Mouse (Mus musculus): ENCODE measurements around the gene Crtc1. TPM values are rescaled to one million over a fixed set of nuclear protein-coding genes. Genes with fewer than 3 reads are reported as not detected.
A peak's percentile ranks its signal among the peaks of the same experiment; 100 is the strongest.

The Crtc1 gene
- polyA plus RNA-seq, 1 experiment, result 7.7 TPM

DNA sequence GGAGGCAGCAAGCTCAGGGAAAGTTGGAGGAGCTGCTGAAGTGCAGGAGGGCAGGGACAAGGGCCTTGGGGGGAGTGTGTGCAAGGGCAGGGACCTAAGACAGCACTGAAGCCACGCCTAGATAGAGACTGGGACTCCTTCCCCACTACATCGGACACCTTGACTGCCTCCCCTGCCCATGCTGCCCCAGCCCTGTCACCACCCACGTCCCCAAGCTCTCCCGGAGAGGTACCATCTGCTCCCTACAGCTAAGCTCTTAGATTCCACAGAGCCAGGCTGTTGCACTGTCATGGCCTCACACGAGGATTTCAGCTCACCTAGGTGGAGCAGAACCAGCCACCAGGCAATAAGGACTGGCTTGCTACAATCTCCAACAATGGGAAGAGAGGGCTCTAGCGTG lies 22.4 kb downstream of the Crtc1 start:
- TF ChIP-seq POLR2A (IDR thresholded peaks at IDR 0.05; ENCODE audit: insufficient read depth, low read length) (no peak), CTCF (IDR thresholded peaks at IDR 0.05; ENCODE audit: low read depth, low read length) (no peak), EP300 (IDR thresholded peaks at IDR 0.05; ENCODE audit: insufficient read depth, low read depth, low read length) (no peak)
- H3K4me1 ChIP-seq (ENCODE audit: control insufficient read depth, insufficient read depth, low read length), result no peaks in the 10 kb centered on the region
- no peak overlapping the region for H3K9ac ChIP-seq (ENCODE audit: low read depth, poor library complexity, severe bottlenecking)
- no peak overlapping the region for H3K27ac ChIP-seq (ENCODE audit: insufficient read depth, low read length)
- no peaks in the 10 kb centered on the region for H3K27me3 ChIP-seq (ENCODE audit: control insufficient read depth, insufficient read depth, low read length, poor library complexity, severe bottlenecking)
- H3K36me3 ChIP-seq (ENCODE audit: control insufficient read depth, insufficient read depth, low read length, poor library complexity, severe bottlenecking), result no peaks in the 10 kb centered on the region
- H3K9me3 ChIP-seq (replicated peaks; ENCODE audit: control insufficient read depth, insufficient read depth, low read length, poor library complexity, severe bottlenecking), result no peaks in the 10 kb centered on the region
- H3K4me3 ChIP-seq (ENCODE audit: low read depth, low read length), result no peak overlapping the region

DNA sequence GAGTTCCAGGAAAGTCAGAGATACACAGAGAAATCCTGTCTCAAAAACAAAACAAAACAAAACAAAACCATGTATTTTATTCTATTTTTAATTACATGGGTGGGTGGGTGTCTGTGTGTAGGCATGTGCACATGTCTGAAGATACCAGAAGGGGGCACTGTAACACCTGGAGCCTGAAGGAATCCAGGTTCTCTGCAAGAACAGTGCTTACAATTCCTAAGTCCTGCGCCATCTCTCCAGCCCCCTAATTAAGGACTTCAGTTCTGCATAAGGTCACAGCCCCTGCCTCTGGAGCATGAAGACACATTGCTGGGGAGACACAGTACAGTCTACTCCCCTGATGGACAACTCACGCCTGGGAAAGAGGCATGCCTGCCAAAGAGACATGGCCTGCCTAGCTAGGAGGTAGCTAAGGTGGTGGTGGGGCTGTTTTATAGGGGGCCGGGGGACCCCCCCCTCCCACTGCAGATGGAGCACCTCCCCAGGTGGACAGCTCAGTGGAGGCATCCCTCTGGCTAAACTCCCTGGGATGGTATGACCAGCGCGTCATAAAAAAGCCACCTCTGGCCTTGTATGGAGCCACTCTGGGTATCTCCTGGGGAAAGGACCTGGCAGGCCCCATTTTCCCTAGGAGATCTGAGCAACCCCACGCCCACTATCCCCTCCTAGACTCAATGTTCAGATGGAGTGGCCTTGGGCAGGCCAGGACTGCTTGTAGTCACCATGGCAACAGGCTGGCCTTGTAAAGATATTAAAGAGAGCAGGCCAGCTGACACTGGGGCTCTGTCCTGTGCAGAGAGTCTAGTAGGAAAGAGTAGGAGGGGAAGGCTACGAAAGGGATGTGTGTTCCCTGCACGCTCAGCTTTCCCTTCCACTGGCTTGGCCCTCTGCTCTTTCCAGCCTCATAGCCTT lies 23.6 kb downstream of the Crtc1 start:
- H3K27ac ChIP-seq (ENCODE audit: insufficient read depth, low read length), result no peak overlapping the region
- H3K9me3 ChIP-seq (replicated peaks; ENCODE audit: control insufficient read depth, insufficient read depth, low read length, poor library complexity, severe bottlenecking), result no peaks in the 10 kb centered on the region
- no peaks in the 10 kb centered on the region for H3K27me3 ChIP-seq (ENCODE audit: control insufficient read depth, insufficient read depth, low read length, poor library complexity, severe bottlenecking)
- H3K36me3 ChIP-seq (ENCODE audit: control insufficient read depth, insufficient read depth, low read length, poor library complexity, severe bottlenecking), result no peaks in the 10 kb centered on the region
- H3K4me1 ChIP-seq (ENCODE audit: control insufficient read depth, insufficient read depth, low read length), result no peaks in the 10 kb centered on the region
- peak; percentile 59 for TF ChIP-seq CTCF (IDR thresholded peaks at IDR 0.05; ENCODE audit: low read depth, low read length)
- no peak for TF ChIP-seq EP300 (IDR thresholded peaks at IDR 0.05; ENCODE audit: insufficient read depth, low read depth, low read length)
- no peak overlapping the region for H3K9ac ChIP-seq (ENCODE audit: low read depth, poor library complexity, severe bottlenecking)
- H3K4me3 ChIP-seq (ENCODE audit: low read depth, low read length), result no peak overlapping the region

- Histone ChIP-seq H3K36me3 (ENCODE audit: control insufficient read depth, insufficient read depth, low read length, poor library complexity, severe bottlenecking) (no peaks in the 10 kb centered on the region), H3K4me1 (ENCODE audit: control insufficient read depth, insufficient read depth, low read length) (no peaks in the 10 kb centered on the region), H3K27ac (ENCODE audit: insufficient read depth, low read length) (no peak overlapping the region), H3K9me3 (replicated peaks; ENCODE audit: control insufficient read depth, insufficient read depth, low read length, poor library complexity, severe bottlenecking) (no peaks in the 10 kb centered on the region), H3K4me3 (ENCODE audit: low read depth, low read length) (no peak overlapping the region), H3K9ac (ENCODE audit: low read depth, poor library complexity, severe bottlenecking) (no peak overlapping the region), H3K27me3 (ENCODE audit: control insufficient read depth, insufficient read depth, low read length, poor library complexity, severe bottlenecking) (no peaks in the 10 kb centered on the region)
- no peak for TF ChIP-seq CTCF (IDR thresholded peaks at IDR 0.05; ENCODE audit: low read depth, low read length)
- no peak for TF ChIP-seq POLR2A (IDR thresholded peaks at IDR 0.05; ENCODE audit: insufficient read depth, low read length)
- TF ChIP-seq EP300 (IDR thresholded peaks at IDR 0.05; ENCODE audit: insufficient read depth, low read depth, low read length), result no peak
Observed at GRCm38 (mm10) chr8:70414310-70414946, 25.0 kb downstream of the Crtc1 start.

GRCm38 (mm10) chr8:70410281-70410680 lies 29.1 kb downstream of the Crtc1 start:
- Histone ChIP-seq H3K4me3 (ENCODE audit: low read depth, low read length) (no peak overlapping the region), H3K27me3 (ENCODE audit: control insufficient read depth, insufficient read depth, low read length, poor library complexity, severe bottlenecking) (no peaks in the 10 kb centered on the region), H3K36me3 (ENCODE audit: control insufficient read depth, insufficient read depth, low read length, poor library complexity, severe bottlenecking) (no peaks in the 10 kb centered on the region), H3K4me1 (ENCODE audit: control insufficient read depth, insufficient read depth, low read length) (no peaks in the 10 kb centered on the region), H3K27ac (ENCODE audit: insufficient read depth, low read length) (no peak overlapping the region), H3K9ac (ENCODE audit: low read depth, poor library complexity, severe bottlenecking) (no peak overlapping the region), H3K9me3 (replicated peaks; ENCODE audit: control insufficient read depth, insufficient read depth, low read length, poor library complexity, severe bottlenecking) (no peaks in the 10 kb centered on the region)
- no peak for TF ChIP-seq EP300 (IDR thresholded peaks at IDR 0.05; ENCODE audit: insufficient read depth, low read depth, low read length)
- TF ChIP-seq POLR2A (IDR thresholded peaks at IDR 0.05; ENCODE audit: insufficient read depth, low read length), result no peak
- TF ChIP-seq CTCF (IDR thresholded peaks at IDR 0.05; ENCODE audit: low read depth, low read length), result no peak

- Histone ChIP-seq H3K27ac (ENCODE audit: insufficient read depth, low read length) (no peak overlapping the region), H3K27me3 (ENCODE audit: control insufficient read depth, insufficient read depth, low read length, poor library complexity, severe bottlenecking) (no peaks in the 10 kb centered on the region), H3K9ac (ENCODE audit: low read depth, poor library complexity, severe bottlenecking) (no peak overlapping the region), H3K4me3 (ENCODE audit: low read depth, low read length) (no peak overlapping the region), H3K36me3 (ENCODE audit: control insufficient read depth, insufficient read depth, low read length, poor library complexity, severe bottlenecking) (no peaks in the 10 kb centered on the region), H3K9me3 (replicated peaks; ENCODE audit: control insufficient read depth, insufficient read depth, low read length, poor library complexity, severe bottlenecking) (no peaks in the 10 kb centered on the region), H3K4me1 (ENCODE audit: control insufficient read depth, insufficient read depth, low read length) (no peaks in the 10 kb centered on the region)
- TF ChIP-seq CTCF (IDR thresholded peaks at IDR 0.05; ENCODE audit: low read depth, low read length), result no peak
- no peak for TF ChIP-seq EP300 (IDR thresholded peaks at IDR 0.05; ENCODE audit: insufficient read depth, low read depth, low read length)
- no peak for TF ChIP-seq POLR2A (IDR thresholded peaks at IDR 0.05; ENCODE audit: insufficient read depth, low read length)
Observed at GRCm38 (mm10) chr8:70409455-70409871, 29.9 kb downstream of the Crtc1 start.

GRCm38 (mm10) chr8:70409019-70409418 lies 30.4 kb downstream of the Crtc1 start:
- Histone ChIP-seq H3K4me1 (ENCODE audit: control insufficient read depth, insufficient read depth, low read length) (no peaks in the 10 kb centered on the region), H3K9ac (ENCODE audit: low read depth, poor library complexity, severe bottlenecking) (no peak overlapping the region), H3K4me3 (ENCODE audit: low read depth, low read length) (no peak overlapping the region), H3K9me3 (replicated peaks; ENCODE audit: control insufficient read depth, insufficient read depth, low read length, poor library complexity, severe bottlenecking) (no peaks in the 10 kb centered on the region), H3K27me3 (ENCODE audit: control insufficient read depth, insufficient read depth, low read length, poor library complexity, severe bottlenecking) (no peaks in the 10 kb centered on the region), H3K36me3 (ENCODE audit: control insufficient read depth, insufficient read depth, low read length, poor library complexity, severe bottlenecking) (no peaks in the 10 kb centered on the region), H3K27ac (ENCODE audit: insufficient read depth, low read length) (no peak overlapping the region)
- TF ChIP-seq EP300 (IDR thresholded peaks at IDR 0.05; ENCODE audit: insufficient read depth, low read depth, low read length) (no peak), POLR2A (IDR thresholded peaks at IDR 0.05; ENCODE audit: insufficient read depth, low read length) (no peak), CTCF (IDR thresholded peaks at IDR 0.05; ENCODE audit: low read depth, low read length) (no peak)

All from ES-Bruce4 (cell line).